Mouse (Mus musculus) embryonic facial prominence, embryonic 13.5 days (tissue): Measurements from ENCODE around the gene Adm. TPM values are rescaled to one million over a fixed set of nuclear protein-coding genes. Genes with fewer than 3 reads are reported as not detected.
"Not testable (repeated sequence)": the region's sequence is repeated elsewhere in the genome, so short reads cannot be mapped to it uniquely, and the experiment has no call there.

ENCODE experiments used
- ATAC-seq: fragments of 200-750 bp; cut with Nextera tagmentation; 2 replicates; pipeline ENCODE4 v1.8.0; 2017; ENCODE audit warnings: low read depth; ENCODE audit not compliant: insufficient number of reproducible peaks, insufficient read depth, low FRiP score, low TSS enrichment
- H3K27ac ChIP-seq: fragments of 300-500 bp; sonication (generic); 2 replicates; pipeline ENCODE4 v1.5.1; 2015; ENCODE audit warnings: moderate library complexity, mild to moderate bottlenecking, inconsistent platforms
- H3K27me3 ChIP-seq: fragments of 300-500 bp; sonication (generic); 2 replicates; pipeline ENCODE4 v1.6.1; 2015; ENCODE audit warnings: mild to moderate bottlenecking, inconsistent platforms
- H3K36me3 ChIP-seq: fragments of 300-500 bp; sonication (generic); 2 replicates; pipeline ENCODE4 v1.6.1; 2015; ENCODE audit warnings: mild to moderate bottlenecking, inconsistent platforms
- H3K4me1 ChIP-seq: fragments of 300-500 bp; sonication (generic); 2 replicates; pipeline ENCODE4 v1.6.1; 2015; ENCODE audit warnings: inconsistent platforms
- H3K4me2 ChIP-seq: fragments of 300-500 bp; sonication (generic); 2 replicates; pipeline ENCODE4 v1.6.1; 2015; ENCODE audit warnings: moderate library complexity, mild to moderate bottlenecking, inconsistent platforms
- H3K4me3 ChIP-seq: fragments of 300-500 bp; sonication (generic); 2 replicates; pipeline ENCODE4 v1.5.1; 2015; ENCODE audit warnings: mild to moderate bottlenecking, inconsistent platforms
- H3K9ac ChIP-seq: fragments of 300-500 bp; sonication (generic); 2 replicates; pipeline ENCODE4 v1.6.1; 2015; ENCODE audit warnings: mild to moderate bottlenecking, inconsistent platforms
- H3K9me3 ChIP-seq: fragments of 300-500 bp; sonication (generic); 2 replicates; pipeline ENCODE4 v1.6.1; 2016; ENCODE audit warnings: inconsistent platforms
- WGBS: fragments of 180-500 bp; shearing (Covaris S2); methylation state at CpG from one replicate; pipeline ENCODE4 v1.1.7; 2015; ENCODE audit warnings: mixed read lengths; 5-methylcytosine and 5-hydroxymethylcytosine counted together
- polyA plus RNA-seq: library from polyadenylated mRNA; unstranded; fragments of >200 nt; fragmentation: Nextera tagmentation; extraction: Ambion mirVana; gene quantifications from 2 replicates; pipeline ENCODE4 v1.2.1, GENCODE M21; 2015

Adm gene
- polyA plus RNA-seq, 1 experiment from 2014 or later, result 2.9 TPM

DNA sequence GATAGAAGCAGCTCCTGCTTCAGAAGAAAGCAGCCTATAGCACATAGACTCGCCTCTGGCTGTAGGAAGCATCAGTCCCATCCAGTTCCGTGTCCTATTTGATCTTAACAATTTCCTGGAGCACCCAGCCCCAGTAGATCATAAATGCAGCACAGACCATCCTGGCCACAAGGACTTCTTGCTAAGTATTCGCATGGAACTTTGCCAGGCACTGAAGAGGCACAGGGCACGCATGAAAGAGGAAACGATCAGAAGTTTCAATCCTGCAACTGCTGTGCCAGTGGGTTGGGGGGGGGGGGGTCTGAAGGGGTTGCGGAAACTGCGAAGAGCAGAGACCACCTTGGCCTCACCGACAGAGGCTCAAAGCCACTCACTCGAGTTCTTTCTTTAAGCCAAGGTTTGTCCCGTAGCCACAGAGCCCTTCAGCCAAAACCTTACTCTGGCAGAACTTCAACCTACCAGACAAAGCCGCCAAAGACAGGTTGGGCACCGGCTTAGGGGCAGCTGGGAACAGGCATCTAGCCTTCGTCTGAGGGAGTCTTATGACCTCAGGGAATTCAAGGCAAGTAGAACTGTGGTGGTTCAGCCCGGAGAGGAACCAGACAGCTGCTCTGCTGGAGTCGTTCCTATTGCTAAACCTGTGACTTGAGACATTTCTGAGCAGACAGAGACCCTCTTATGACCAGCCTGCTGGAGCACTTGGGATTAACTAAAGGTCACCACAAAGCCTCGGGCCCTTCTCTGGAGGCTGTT lies 3.9 kb downstream of the Adm start:
- no peak overlapping the region for H3K4me3 ChIP-seq
- H3K36me3 ChIP-seq, result no peaks in the 10 kb centered on the region
- peaks cover 44% of the 10 kb centered on the region for H3K4me1 ChIP-seq
- peaks cover 59% of the 10 kb centered on the region for H3K27me3 ChIP-seq
- no peaks in the 10 kb centered on the region for H3K9me3 ChIP-seq
- H3K4me2 ChIP-seq, result peak overlapping the region; percentile 87; the same call in 1 of the 2 replicates
- H3K9ac ChIP-seq, result no peak overlapping the region
- WGBS, result 64% methylated on average over 16 of the region's 16 CpGs
- no peak for ATAC-seq
- no peak overlapping the region for H3K27ac ChIP-seq

DNA sequence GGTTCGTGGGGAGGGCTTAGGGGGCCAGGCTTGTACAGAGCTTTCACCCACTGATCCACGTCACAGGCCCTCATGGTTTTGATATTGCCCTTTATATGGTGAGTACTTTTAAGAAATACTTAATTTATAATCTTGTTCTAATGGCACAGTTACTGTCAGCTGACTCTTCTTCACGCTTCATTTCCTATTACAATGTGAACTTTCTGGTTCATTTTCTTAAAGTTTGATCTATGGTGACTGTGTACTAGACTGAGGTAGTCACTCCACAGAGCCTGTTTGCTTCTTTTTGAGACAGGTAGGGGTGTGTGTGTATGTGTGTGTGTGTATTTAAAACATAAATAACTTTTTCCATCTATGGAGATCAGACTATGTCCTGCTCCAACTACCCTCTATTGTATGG lies 8.5 kb downstream of the Adm start:
- Histone ChIP-seq H3K27ac (no peak overlapping the region), H3K36me3 (no peaks in the 10 kb centered on the region), H3K27me3 (peaks cover 14% of the 10 kb centered on the region), H3K4me1 (peaks cover 10% of the 10 kb centered on the region), H3K4me2 (no peak overlapping the region), H3K9ac (no peak overlapping the region), H3K4me3 (no peak overlapping the region), H3K9me3 (no peaks in the 10 kb centered on the region)
- ATAC-seq, result no peak
- 71% methylated on average over 3 of the region's 3 CpGs for WGBS

DNA sequence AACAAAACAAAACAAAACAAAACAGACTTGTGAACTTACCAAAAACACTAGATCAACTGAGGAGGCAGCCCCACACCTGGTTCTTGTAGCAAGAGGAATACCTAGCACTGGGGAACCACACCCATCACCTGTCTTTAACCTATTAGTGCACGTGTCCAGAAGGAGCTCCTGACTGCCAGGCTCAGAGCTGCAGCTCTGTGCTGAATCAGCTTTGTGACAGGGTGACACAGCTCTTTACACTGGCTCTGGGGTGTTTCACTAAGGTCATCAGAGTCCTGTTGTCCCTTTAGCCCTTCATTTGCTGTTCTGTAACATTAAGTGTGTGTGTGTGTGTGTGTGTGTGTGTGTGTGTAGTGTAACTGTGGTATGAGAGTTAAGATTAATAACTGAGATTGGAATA lies 9.1 kb downstream of the Adm start:
- no peak overlapping the region for H3K9ac ChIP-seq
- H3K4me2 ChIP-seq, result no peak overlapping the region
- 39% methylated on average over 1 of the region's 1 CpGs for WGBS

DNA sequence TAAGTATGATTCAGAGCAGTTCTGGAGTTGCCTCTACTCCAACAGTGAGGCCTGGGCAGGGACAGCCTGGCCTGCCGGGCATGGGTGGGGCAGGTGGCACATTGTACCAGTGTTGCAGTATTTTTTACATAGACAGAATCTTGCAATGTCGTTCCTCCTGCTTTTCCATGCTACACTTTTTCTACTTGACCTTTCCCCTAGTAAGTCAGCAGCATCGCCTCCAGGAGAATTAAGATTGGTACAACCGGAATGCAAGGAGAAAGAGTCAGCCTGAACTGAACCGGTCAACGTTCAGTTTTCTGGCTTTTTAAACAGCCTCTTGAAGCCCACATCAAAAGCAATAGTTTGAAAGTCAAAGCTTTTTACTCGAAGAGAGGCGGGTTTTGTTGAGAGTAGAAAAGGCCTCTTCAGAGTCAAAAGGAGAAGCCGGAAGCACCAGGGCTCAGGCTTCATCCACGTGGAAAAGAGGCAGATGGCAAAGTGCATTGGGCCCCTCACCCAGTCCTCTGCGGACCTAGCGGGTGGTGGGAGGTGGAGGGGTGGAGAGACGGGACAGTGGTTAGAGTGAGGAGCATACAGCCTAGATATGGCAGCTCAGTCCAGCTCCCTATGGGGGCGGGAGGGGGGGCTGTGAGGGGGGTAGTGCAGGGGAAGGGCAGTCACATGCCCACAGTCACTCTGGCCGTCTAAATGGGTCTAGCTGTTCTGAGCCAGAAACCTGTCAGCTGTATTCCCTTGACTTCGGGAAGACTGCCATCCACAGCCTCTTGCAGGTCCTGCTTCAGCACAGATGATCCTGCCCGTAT lies 11.0 kb downstream of the Adm start:
- ATAC-seq, result no peak

More for the DNA sequence above, 9.1 kb downstream of the Adm start:
- H3K27ac ChIP-seq, result no peak overlapping the region
- H3K4me3 ChIP-seq, result no peak overlapping the region
- no peaks in the 10 kb centered on the region for H3K36me3 ChIP-seq
- no peak for ATAC-seq
- H3K9me3 ChIP-seq, result no peaks in the 10 kb centered on the region
- peaks cover 9% of the 10 kb centered on the region for H3K4me1 ChIP-seq
- peaks cover 8% of the 10 kb centered on the region for H3K27me3 ChIP-seq

DNA sequence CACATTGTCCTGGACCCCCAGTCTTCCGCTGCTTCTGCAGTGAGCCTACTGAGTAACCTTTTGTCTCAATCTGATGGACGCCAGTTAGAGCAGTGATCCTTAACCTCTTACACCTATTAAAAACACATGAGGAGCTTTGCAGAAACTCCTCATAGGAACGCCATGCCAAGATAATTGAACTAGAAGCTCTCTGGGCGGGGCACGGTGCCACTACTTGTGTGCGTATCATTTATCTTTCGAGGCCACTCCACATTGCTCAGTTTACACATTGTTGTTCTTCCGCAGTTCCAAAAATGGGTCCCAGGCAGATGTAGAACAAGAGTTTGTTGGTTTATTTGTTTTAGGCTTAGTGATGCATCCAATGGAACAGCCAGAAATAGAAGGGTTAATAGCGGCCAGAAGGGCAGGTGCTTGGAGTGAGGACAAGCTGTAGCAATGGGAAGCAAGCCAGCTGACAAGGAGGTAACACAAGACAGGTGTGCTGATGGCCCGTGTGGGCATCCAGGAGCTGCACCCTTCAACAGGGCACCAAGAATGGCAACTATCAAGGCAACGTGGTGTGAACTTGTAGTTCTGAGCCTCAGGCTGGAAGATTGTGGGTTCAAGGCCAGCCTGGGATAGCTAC lies 11.9 kb downstream of the Adm start:
- no peak overlapping the region for H3K9ac ChIP-seq
- H3K4me1 ChIP-seq, result peaks cover 9% of the 10 kb centered on the region
- no peaks in the 10 kb centered on the region for H3K36me3 ChIP-seq
- no peak overlapping the region for H3K4me3 ChIP-seq
- no peak overlapping the region for H3K27ac ChIP-seq
- no peak overlapping the region for H3K4me2 ChIP-seq
- H3K27me3 ChIP-seq, result no peaks in the 10 kb centered on the region
- WGBS, result 70% methylated on average over 11 of the region's 11 CpGs
- no peaks in the 10 kb centered on the region for H3K9me3 ChIP-seq
- ATAC-seq, result no peak

More for the DNA sequence above, 11.0 kb downstream of the Adm start:
- H3K4me1 ChIP-seq, result peaks cover 9% of the 10 kb centered on the region
- no peak overlapping the region for H3K4me2 ChIP-seq
- WGBS, result 40% methylated on average over 17 of the region's 17 CpGs
- no peak overlapping the region for H3K27ac ChIP-seq
- H3K27me3 ChIP-seq, result no peaks in the 10 kb centered on the region
- H3K9ac ChIP-seq, result no peak overlapping the region
- no peak overlapping the region for H3K4me3 ChIP-seq
- no peaks in the 10 kb centered on the region for H3K36me3 ChIP-seq
- H3K9me3 ChIP-seq, result no peaks in the 10 kb centered on the region

DNA sequence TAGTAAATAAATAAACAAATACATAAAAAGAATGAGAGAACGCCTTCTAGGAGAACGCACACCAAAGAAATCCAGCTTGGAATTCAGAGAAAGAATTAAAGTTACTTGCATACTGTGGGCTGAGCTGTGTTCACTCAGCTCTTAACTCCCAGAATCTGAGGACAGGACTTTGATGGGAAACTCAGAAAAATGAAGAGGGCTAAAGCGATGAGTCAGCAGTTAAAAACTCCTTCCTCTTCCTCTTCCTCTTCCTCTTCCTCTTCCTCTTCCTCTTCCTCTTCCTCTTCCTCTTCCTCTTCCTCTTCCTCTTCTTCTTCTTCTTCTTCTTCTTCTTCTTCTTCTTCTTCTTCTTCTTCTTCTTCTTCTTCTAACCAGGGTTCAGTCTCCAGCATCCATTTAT lies 12.5 kb downstream of the Adm start:
- ATAC-seq, H3K9ac ChIP-seq, H3K4me3 ChIP-seq, H3K27me3 ChIP-seq, H3K36me3 ChIP-seq, H3K9me3 ChIP-seq, H3K4me1 ChIP-seq, H3K27ac ChIP-seq, H3K4me2 ChIP-seq: not testable (repeated sequence)
- WGBS, result 94% methylated on average over 3 of the region's 3 CpGs

DNA sequence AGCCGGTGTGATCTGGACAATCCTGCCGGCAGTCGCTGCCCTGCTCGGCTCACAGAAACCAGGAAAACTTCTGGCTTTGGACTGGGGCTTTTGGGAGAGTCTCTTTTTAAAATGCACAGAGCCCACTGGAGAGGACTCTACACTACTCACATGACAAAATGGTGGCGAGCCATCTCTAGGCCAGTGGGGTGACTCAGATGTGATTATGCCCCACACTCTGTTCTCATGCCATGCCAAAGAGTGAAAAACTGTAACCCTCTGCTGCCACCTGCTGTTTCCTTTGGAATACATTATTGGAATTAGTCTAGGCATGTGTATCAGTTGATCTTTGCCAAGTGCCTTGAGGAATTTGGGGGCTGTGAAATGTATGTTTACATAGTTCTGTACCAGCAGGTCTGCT lies 17.9 kb downstream of the Adm start:
- no peaks in the 10 kb centered on the region for H3K27me3 ChIP-seq
- no peak for ATAC-seq
- WGBS, result 74% methylated on average over 5 of the region's 5 CpGs
- no peak overlapping the region for H3K27ac ChIP-seq
- no peaks in the 10 kb centered on the region for H3K9me3 ChIP-seq
- no peaks in the 10 kb centered on the region; the same call in 1 of the 2 replicates for H3K4me1 ChIP-seq
- no peaks in the 10 kb centered on the region for H3K36me3 ChIP-seq
- no peak overlapping the region for H3K9ac ChIP-seq
- no peak overlapping the region for H3K4me2 ChIP-seq
- no peak overlapping the region for H3K4me3 ChIP-seq

DNA sequence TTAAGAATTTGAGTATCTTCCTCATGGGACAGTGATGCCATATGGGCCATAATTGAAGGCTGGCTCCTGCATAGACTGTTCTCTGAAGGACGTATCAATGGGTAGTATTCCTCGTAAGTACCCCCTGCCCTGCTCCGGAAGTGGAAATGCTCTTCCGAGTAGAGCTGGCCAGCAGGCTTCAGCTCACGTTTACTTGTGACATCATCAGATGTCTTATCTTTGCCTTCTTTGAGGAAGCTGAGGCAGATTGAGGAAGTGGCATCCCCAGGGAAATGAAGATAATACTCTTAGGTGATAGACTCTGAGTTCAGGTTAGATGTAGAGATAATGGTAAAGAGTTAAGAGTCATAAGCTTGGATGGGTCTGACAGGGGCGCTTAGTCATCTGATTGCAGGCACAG lies 18.4 kb downstream of the Adm start:
- Histone ChIP-seq H3K36me3 (no peaks in the 10 kb centered on the region), H3K4me3 (no peak overlapping the region), H3K27me3 (no peaks in the 10 kb centered on the region), H3K9me3 (no peaks in the 10 kb centered on the region), H3K4me1 (no peaks in the 10 kb centered on the region; the same call in 1 of the 2 replicates), H3K4me2 (no peak overlapping the region), H3K27ac (no peak overlapping the region), H3K9ac (no peak overlapping the region)
- WGBS, result 78% methylated on average over 6 of the region's 6 CpGs
- ATAC-seq, result no peak

DNA sequence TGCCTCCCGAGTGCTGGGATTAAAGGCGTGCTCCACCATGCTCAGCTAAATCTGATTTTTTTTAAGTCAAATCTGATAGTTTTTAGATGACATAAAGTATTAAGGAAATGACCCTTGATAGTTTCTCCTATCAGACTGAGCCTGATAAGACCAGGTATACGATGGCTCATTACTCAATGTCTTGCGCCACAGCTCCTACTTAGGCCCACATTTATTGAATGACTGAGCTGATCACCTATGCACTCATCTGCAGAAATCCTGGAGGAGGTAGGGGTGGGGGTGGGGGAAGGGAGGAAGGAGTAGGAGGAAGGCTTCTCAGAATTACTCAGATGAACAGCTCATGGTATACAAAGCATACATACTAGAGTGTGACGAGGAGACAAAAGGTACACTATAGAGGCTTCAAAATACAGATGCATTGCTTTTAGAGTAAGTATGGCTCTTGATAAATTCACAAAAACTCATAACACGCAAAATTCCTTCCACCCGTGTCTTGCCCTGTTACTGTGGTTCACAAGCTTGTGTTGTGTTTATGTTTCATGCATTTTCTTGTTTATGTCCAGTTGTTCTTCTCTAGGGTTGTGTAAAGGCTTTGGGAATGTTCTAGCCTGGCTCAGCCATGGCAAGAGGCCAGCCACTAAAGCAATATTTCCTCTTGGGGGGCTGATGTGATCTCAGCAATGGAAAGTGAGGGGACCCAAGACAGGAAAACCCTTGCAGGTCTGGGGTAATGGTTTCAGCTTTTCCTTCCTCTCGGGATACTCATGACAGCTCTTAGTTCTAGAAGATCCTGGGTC lies 19.3 kb downstream of the Adm start:
- ATAC-seq, result no peak
- Histone ChIP-seq H3K4me1 (no peaks in the 10 kb centered on the region; the same call in 1 of the 2 replicates), H3K27me3 (no peaks in the 10 kb centered on the region), H3K27ac (no peak overlapping the region), H3K9me3 (no peaks in the 10 kb centered on the region), H3K36me3 (no peaks in the 10 kb centered on the region), H3K4me3 (no peak overlapping the region), H3K4me2 (no peak overlapping the region), H3K9ac (no peak overlapping the region)
- 89% methylated on average over 8 of the region's 8 CpGs for WGBS

DNA sequence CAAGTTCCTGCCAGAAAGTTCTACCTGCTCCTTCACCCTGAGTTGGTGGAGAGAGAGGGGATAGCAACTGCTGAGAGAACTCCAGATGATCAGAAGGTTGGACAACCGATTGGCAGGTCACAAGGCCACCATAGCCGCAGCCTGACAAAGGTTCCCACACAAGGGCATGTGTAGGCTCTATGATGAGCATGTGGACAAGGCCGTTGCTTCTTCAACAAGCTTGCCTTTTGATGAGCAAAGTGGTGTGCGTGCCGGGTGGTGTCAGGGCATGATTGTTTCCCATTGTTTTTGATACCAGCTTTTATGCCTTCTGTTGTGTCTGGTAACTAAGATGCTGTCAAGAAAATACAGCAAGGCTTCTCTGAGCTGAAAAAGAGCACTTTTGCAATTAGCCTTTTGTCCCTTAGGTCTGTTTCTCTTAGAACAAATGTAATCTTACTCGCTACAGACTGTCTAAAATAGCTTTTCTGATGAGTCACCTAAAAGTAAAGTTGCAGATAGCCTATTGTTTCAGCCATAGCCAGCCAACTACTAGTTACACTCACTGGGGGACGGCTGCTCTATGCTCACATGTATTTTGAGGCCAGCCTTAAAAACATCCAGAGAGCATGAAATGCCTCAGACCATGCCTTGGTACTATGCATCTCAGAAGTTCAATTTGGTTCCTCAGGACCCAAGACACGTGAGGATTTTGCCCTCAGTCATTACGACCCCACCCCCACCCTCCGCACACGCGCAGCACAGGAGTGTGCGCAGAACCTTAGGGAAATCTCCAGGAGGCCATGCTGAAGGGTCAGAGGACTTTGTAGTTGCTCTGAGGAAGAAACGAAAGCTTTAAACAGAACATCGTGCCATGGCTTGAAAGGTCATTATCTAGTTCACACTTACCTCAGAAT lies 20.3 kb downstream of the Adm start:
- no peaks in the 10 kb centered on the region; the same call in 1 of the 2 replicates for H3K4me1 ChIP-seq
- no peak overlapping the region for H3K4me2 ChIP-seq
- no peaks in the 10 kb centered on the region for H3K27me3 ChIP-seq
- WGBS, result 83% methylated on average over 15 of the region's 15 CpGs
- H3K9me3 ChIP-seq, result no peaks in the 10 kb centered on the region
- H3K36me3 ChIP-seq, result no peaks in the 10 kb centered on the region
- no peak overlapping the region for H3K9ac ChIP-seq
- H3K4me3 ChIP-seq, result no peak overlapping the region
- H3K27ac ChIP-seq, result no peak overlapping the region
- ATAC-seq, result no peak
